Mouse (Mus musculus) kidney, embryonic 14.5 days (tissue): Measurements from ENCODE around the gene Arl9. TPM values are rescaled to one million over a fixed set of nuclear protein-coding genes. Genes with fewer than 3 reads are reported as not detected.

Experiments used
- ATAC-seq: fragments of 200-750 bp; cut with Nextera tagmentation; 2 replicates; pipeline ENCODE4 v1.8.0; 2017; ENCODE audit warnings: moderate number of reproducible peaks, mild to moderate bottlenecking, moderate TSS enrichment, moderate library complexity; ENCODE audit not compliant: low FRiP score, low TSS enrichment
- H3K27ac ChIP-seq: fragments of 300-500 bp; sonication (generic); 2 replicates; pipeline ENCODE4 v1.5.1; 2014; ENCODE audit warnings: low read depth, mild to moderate bottlenecking, low read length, moderate library complexity, mixed read lengths
- H3K27me3 ChIP-seq: fragments of 300-500 bp; sonication (generic); 2 replicates; pipeline ENCODE4 v1.6.1; 2014; ENCODE audit warnings: mild to moderate bottlenecking, low read length; ENCODE audit not compliant: control insufficient read depth, insufficient read depth
- H3K36me3 ChIP-seq: fragments of 300-500 bp; sonication (generic); 2 replicates; pipeline ENCODE4 v1.6.1; 2014; ENCODE audit warnings: low read length, mixed read lengths; ENCODE audit not compliant: control insufficient read depth, insufficient read depth
- H3K4me1 ChIP-seq: fragments of 300-500 bp; sonication (generic); 2 replicates; pipeline ENCODE4 v1.6.1; 2014; ENCODE audit warnings: low read length, mixed read lengths; ENCODE audit not compliant: control insufficient read depth, insufficient read depth
- H3K4me2 ChIP-seq: fragments of 300-500 bp; sonication (generic); replicated peaks from 2 replicates; pipeline ENCODE4 v1.6.1; 2014; ENCODE audit warnings: low read depth, mild to moderate bottlenecking, low read length
- H3K4me3 ChIP-seq: fragments of 300-500 bp; sonication (generic); 2 replicates; pipeline ENCODE4 v1.5.1; 2014; ENCODE audit warnings: mild to moderate bottlenecking, low read length
- H3K9ac ChIP-seq: fragments of 300-500 bp; sonication (generic); 2 replicates; pipeline ENCODE4 v1.6.1; 2014; ENCODE audit warnings: low read depth, mild to moderate bottlenecking, low read length, moderate library complexity
- H3K9me3 ChIP-seq: fragments of 300-500 bp; sonication (generic); 2 replicates; pipeline ENCODE4 v1.6.1; 2016; ENCODE audit warnings: low read length; ENCODE audit not compliant: control insufficient read depth
- WGBS: fragments of 180-500 bp; shearing (Covaris S2); extraction: QIAGEN DNeasy Blood & Tissue Kit; methylation state at CpG from one replicate; pipeline ENCODE4 v1.1.7; 2014; 5-methylcytosine and 5-hydroxymethylcytosine counted together
- polyA plus RNA-seq: library from polyadenylated mRNA; unstranded; fragments of >200 nt; fragmentation: Nextera tagmentation; extraction: Ambion mirVana; gene quantifications from 2 replicates; pipeline ENCODE4 v1.2.1, GENCODE M21; 2014

Arl9 gene
- polyA plus RNA-seq, 1 experiment from 2014 or later: not detected

DNA sequence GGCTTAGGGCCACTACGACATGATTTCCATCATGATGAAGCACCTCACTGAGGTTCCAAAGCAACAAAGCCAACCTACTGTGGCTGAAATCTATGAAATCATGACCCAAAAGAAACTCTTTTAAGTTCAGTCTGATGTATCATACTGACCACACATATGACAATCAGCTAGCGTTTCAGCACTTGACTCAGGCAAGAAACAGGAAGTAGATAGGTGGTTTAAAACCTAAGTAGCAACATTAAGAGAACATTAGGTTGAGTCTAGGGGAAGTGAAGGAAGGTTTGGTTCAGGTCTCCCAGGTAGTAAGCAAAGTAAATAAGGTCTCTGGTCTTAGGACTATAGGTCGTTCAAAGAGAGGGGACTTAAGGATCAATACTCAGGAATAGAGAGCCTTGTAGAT, 30.4 kb upstream of the Arl9 start:
- Histone ChIP-seq H3K27ac (no peak overlapping the region), H3K9me3 (no peaks in the 10 kb centered on the region), H3K9ac (no peak overlapping the region), H3K4me2 (peak overlapping the region; percentile 90), H3K4me3 (peak overlapping the region; percentile 90), H3K36me3 (peaks cover 21% of the 10 kb centered on the region), H3K4me1 (peaks cover 13% of the 10 kb centered on the region; the same call in 1 of the 2 replicates), H3K27me3 (no peaks in the 10 kb centered on the region)
- no peak for ATAC-seq
- 68% methylated on average over 3 of the region's 3 CpGs for WGBS

DNA sequence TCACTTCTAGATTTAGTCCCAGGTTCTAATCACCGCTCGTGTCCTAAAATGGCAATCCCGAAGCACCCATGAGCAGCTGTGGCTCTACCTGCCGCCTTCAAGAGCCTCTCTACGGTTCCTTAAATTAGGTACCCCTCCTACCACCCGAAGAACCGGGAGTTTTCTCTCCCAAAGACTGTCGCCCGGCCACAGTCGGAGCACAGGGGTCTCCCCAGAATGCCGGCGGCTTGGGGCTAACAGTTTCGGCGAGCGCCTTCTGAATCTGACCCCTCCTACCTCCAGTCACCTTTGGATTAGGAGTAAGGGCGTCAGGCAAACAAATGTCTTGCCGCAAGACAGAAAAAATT, 29.7 kb upstream of the Arl9 start:
- Histone ChIP-seq H3K9me3 (no peaks in the 10 kb centered on the region), H3K27ac (no peak overlapping the region; the same call in 1 of the 2 replicates), H3K4me1 (peaks cover 13% of the 10 kb centered on the region; the same call in 1 of the 2 replicates), H3K27me3 (no peaks in the 10 kb centered on the region), H3K4me2 (peak overlapping the region; percentile 90), H3K9ac (peak overlapping the region; percentile 87), H3K36me3 (peaks cover 19% of the 10 kb centered on the region), H3K4me3 (peak overlapping the region; percentile 90)
- WGBS: 5% methylated on average over 17 of the region's 17 CpGs
- peak; percentile 22; the same call in 1 of the 2 replicates for ATAC-seq

DNA sequence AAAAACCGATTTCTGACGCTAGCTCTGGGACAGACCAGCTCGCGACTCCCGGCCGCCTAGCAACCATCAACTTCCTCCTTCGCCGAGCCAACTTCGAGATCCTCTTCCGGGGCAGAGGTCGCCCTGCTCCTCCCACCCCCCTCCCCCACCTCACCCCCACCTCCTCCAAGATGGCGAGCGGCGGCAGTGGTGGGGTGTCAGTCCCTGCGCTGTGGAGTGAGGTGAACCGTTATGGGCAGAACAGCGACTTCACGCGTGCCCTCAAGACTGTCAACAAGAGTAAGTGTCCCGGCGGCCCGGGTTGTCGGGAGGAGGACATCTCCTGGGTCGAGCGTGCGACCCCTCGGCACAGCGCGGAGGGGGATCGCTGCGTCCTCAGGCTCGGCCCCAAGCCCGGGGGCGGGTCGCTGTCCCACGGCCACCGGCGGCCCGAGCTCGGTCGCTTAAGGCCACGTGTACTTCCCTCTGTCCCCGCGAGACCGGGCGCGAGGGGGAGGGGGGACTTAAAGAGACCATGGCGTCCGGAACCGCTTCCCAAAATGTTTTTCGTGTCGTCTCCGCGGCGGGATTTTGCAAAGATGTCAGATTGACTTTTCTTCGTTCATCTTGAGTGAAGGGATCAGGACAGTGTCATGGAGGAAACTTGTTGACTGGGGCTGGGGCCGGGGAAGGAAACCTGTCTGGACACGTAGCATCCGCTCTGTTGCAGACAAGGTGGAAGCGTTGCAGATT, 29.1 kb upstream of the Arl9 start, which contains the start of gene Srp72:
Gene Srp72 (plus strand): TSS at position 130 of the 732 bp plus-strand sequence.
- peaks cover 13% of the 10 kb centered on the region; the same call in 1 of the 2 replicates for H3K4me1 ChIP-seq
- ATAC-seq: peak; percentile 95
- no peaks in the 10 kb centered on the region for H3K27me3 ChIP-seq
- H3K9ac ChIP-seq: peak within 1 kb of the TSS; percentile 87
- H3K9me3 ChIP-seq: no peaks in the 10 kb centered on the region
- peak within 1 kb of the TSS; percentile 80 for H3K27ac ChIP-seq
- under 1% methylated on average over 57 of the region's 60 CpGs for WGBS
- peaks cover 19% of the 10 kb centered on the region for H3K36me3 ChIP-seq
- peak within 1 kb of the TSS; percentile 90 for H3K4me3 ChIP-seq
- peak within 1 kb of the TSS; percentile 90 for H3K4me2 ChIP-seq

DNA sequence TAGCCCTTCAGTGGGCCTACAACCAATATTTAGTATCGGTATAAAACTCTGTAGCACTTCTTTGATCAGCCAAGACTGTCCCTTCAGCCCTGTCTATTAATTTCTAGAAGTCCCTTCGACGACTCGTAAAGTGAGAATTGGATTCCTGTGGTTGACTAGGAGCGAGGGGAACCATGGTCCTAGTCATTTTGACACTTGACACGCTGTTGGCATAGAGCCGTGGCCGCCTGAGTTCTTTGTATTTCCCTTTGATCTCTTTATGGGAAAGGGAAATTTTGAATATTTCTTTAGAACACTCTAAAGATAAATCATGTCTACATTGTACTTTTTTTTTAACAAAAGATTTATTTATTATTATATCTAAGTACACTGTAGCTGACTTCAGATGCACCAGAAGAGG, 28.1 kb upstream of the Arl9 start:
- peak overlapping the region; percentile 90 for H3K4me2 ChIP-seq
- H3K9ac ChIP-seq: peak overlapping the region; percentile 87; the same call in 1 of the 2 replicates
- H3K36me3 ChIP-seq: peaks cover 23% of the 10 kb centered on the region
- ATAC-seq: no peak
- 80% methylated on average over 8 of the region's 8 CpGs for WGBS
- H3K9me3 ChIP-seq: no peaks in the 10 kb centered on the region
- peaks cover 13% of the 10 kb centered on the region; the same call in 1 of the 2 replicates for H3K4me1 ChIP-seq
- H3K27ac ChIP-seq: no peak overlapping the region
- no peaks in the 10 kb centered on the region for H3K27me3 ChIP-seq
- peak overlapping the region; percentile 90 for H3K4me3 ChIP-seq

DNA sequence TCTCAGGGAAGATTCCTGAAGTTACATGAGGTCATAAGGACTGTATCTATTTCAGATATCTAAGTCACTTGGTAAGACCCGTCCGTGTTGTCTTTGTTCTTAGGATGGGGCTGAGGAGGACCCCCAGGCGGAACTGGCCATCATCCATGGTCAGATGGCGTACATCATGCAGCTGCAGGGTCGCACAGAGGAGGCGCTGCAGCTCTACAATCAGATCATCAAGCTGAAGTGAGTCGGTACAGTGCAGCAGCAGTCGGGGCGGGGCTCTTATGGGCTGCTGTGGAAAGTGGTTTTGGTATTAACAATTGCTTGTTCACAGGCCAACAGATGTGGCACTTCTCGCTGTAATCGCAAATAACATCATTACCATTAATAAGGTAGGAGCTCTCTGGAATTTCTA, 19.8 kb upstream of the Arl9 start:
- Histone ChIP-seq H3K4me3 (no peak overlapping the region), H3K36me3 (peaks cover 76% of the 10 kb centered on the region), H3K9ac (no peak overlapping the region), H3K4me2 (no peak overlapping the region), H3K27ac (no peak overlapping the region), H3K9me3 (no peaks in the 10 kb centered on the region), H3K27me3 (no peaks in the 10 kb centered on the region), H3K4me1 (no peaks in the 10 kb centered on the region)
- ATAC-seq: no peak
- WGBS: 96% methylated on average over 11 of the region's 11 CpGs

DNA sequence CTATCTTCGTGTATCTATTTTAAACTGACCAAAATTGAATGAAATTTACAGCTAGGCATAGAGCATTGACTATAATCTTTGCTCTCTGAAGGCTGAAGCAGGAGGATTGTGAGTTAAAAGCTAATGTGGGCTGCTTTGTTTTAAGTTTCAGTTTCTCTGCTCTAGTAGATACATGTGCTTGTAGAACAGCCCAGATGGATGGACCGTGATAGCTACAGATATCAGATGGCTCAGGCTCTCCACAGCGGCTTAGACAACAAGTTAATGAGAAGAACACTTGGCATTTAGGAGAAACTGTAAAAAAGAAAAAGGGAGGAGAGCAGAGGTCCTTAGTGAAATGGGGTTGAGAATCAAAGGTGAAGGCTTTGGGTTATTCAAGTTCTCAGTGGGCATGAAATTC, 13.1 kb upstream of the Arl9 start:
- WGBS: 81% methylated on average over 3 of the region's 3 CpGs
- H3K36me3 ChIP-seq: peaks cover 80% of the 10 kb centered on the region
- no peaks in the 10 kb centered on the region for H3K9me3 ChIP-seq
- no peak overlapping the region for H3K9ac ChIP-seq
- H3K4me3 ChIP-seq: no peak overlapping the region
- no peaks in the 10 kb centered on the region for H3K4me1 ChIP-seq
- H3K27ac ChIP-seq: no peak overlapping the region
- no peak for ATAC-seq
- no peaks in the 10 kb centered on the region for H3K27me3 ChIP-seq
- no peak overlapping the region for H3K4me2 ChIP-seq

DNA sequence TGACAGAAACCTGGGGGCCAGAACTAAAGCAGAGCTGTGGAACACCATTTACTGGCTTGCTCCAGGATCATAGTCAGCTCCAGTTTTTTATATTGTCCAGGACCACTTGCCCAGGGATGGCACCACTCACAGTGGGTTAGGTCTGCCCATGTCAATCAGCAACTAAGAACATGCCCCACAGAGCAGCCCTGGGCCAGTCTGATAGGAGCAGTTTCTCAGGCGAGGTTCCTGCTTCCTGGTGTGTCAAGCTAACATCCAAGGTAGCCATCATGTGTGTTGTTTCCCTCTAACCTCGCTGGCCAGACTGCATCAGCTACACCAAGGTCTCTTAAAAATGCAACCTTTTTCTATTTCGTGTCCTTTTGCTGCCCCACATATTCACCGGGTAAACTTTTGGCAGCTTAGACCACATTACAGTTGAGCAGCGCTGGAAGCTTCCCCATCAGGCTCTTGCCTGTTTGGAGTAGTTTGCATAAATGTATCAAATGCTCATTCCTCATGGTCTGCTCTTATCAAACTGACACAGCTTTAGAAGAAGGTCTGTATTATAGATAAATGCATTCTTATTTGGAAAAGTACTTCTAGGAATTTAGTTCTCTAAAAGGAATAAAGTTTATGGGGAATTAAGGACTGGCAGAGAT, 10.6 kb upstream of the Arl9 start:
- Histone ChIP-seq H3K9ac (no peak overlapping the region), H3K9me3 (no peaks in the 10 kb centered on the region), H3K36me3 (peaks cover 87% of the 10 kb centered on the region), H3K27ac (no peak overlapping the region), H3K27me3 (no peaks in the 10 kb centered on the region), H3K4me1 (no peaks in the 10 kb centered on the region), H3K4me2 (no peak overlapping the region), H3K4me3 (no peak overlapping the region)
- WGBS: 91% methylated on average over 5 of the region's 5 CpGs
- no peak for ATAC-seq

DNA sequence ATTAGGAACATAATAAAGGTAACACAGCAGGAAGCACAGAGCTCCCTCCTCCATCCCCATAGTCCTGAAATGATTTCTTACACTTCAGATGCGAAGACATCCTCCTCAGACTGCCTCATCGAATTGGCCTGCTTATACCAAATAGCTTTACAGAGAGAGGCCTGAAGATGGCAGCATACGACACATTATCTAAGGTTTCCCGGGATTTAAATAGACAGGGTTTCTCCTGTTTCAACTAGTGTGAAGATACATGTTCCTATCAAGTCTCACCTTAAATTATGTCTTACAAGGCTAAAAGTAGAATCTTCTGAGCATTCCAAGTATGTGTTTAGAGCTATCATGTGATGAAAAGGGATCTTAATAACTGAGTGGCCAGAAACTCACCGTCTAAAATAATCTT, 5.4 kb upstream of the Arl9 start:
- no peaks in the 10 kb centered on the region for H3K4me1 ChIP-seq
- WGBS: 49% methylated on average over 5 of the region's 5 CpGs
- H3K36me3 ChIP-seq: peaks cover 64% of the 10 kb centered on the region
- no peak overlapping the region for H3K27ac ChIP-seq
- no peak overlapping the region for H3K4me2 ChIP-seq
- ATAC-seq: no peak
- no peak overlapping the region for H3K4me3 ChIP-seq
- H3K27me3 ChIP-seq: no peaks in the 10 kb centered on the region
- no peak overlapping the region for H3K9ac ChIP-seq
- no peaks in the 10 kb centered on the region; the same call in 1 of the 2 replicates for H3K9me3 ChIP-seq

DNA sequence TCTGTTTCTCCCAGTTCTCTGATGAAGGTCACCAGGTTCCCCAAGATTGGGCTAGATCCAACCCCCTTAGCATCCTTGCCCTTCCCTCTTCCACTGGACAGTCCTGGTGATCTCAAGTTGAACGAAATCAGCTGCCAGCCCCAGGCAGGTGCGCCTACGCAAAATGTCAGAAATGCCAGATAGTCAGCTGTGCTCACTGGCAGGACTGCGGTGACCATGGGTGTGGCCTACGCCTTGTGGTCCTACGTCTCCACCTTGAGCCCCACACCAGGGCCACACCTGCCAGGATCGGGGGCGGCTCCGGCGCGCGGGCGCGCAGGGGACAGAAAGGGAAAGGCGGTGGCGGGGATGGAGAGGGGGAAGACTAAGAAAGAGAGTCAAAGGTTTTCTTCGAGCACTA, 2.7 kb upstream of the Arl9 start:
- no peaks in the 10 kb centered on the region for H3K27me3 ChIP-seq
- H3K4me1 ChIP-seq: no peaks in the 10 kb centered on the region
- no peak for ATAC-seq
- no peak overlapping the region for H3K4me2 ChIP-seq
- 91% methylated on average over 17 of the region's 17 CpGs for WGBS
- H3K9me3 ChIP-seq: no peaks in the 10 kb centered on the region; the same call in 1 of the 2 replicates
- H3K9ac ChIP-seq: no peak overlapping the region
- H3K36me3 ChIP-seq: peaks cover 38% of the 10 kb centered on the region
- H3K27ac ChIP-seq: no peak overlapping the region
- H3K4me3 ChIP-seq: no peak overlapping the region
